Mouse (Mus musculus): ENCODE results near the gene Rtn1.

The Rtn1 gene

GRCm38 (mm10) chr12:72279129-72279875 is 129.6 kb downstream of the Rtn1 start:
- no peak for DNase-seq (ENCODE audit: low spot score in 2 of 2)

- peak; percentile 48 to 50 for DNase-seq (ENCODE audit: low spot score in 2 of 2)
Measured at GRCm38 (mm10) chr12:72273721-72274414, 135.0 kb downstream of the Rtn1 start.

- no peak for DNase-seq (ENCODE audit: low spot score in 2 of 2)
Measured at GRCm38 (mm10) chr12:72267614-72268013, 141.2 kb downstream of the Rtn1 start.

- DNase-seq (ENCODE audit: low spot score in 2 of 2): peak; percentile 87 to 94
Measured at GRCm38 (mm10) chr12:72265261-72266228, 143.3 kb downstream of the Rtn1 start.

GRCm38 (mm10) chr12:72263213-72264103 is 145.4 kb downstream of the Rtn1 start:
- DNase-seq (ENCODE audit: low spot score in 2 of 2): peak; percentile 59 to 69

- peak in 1 of 2 experiments; percentile 26 for DNase-seq (ENCODE audit: low spot score in 2 of 2)
Measured at GRCm38 (mm10) chr12:72257000-72257399, 151.9 kb downstream of the Rtn1 start.

- peak; percentile 37 to 46 for DNase-seq (ENCODE audit: low spot score in 2 of 2)
Measured at GRCm38 (mm10) chr12:72253040-72253439, 155.8 kb downstream of the Rtn1 start.

- peak in 1 of 2 experiments; percentile 28 for DNase-seq (ENCODE audit: low spot score in 2 of 2)
Measured at GRCm38 (mm10) chr12:72251890-72252445, 156.9 kb downstream of the Rtn1 start.

- no peak for DNase-seq (ENCODE audit: low spot score in 2 of 2)
Measured at GRCm38 (mm10) chr12:72244951-72245350, 163.9 kb downstream of the Rtn1 start.

GRCm38 (mm10) chr12:72242807-72243206 is 166.0 kb downstream of the Rtn1 start:
- no peak for DNase-seq (ENCODE audit: low spot score in 2 of 2)

- DNase-seq (ENCODE audit: low spot score in 2 of 2): no peak
Measured at GRCm38 (mm10) chr12:72240506-72240905, 168.3 kb downstream of the Rtn1 start.

- peak; percentile 74 to 84 for DNase-seq (ENCODE audit: low spot score in 2 of 2)
Measured at GRCm38 (mm10) chr12:72239230-72239894, 169.5 kb downstream of the Rtn1 start.

- no peak for DNase-seq (ENCODE audit: low spot score in 2 of 2)
Measured at GRCm38 (mm10) chr12:72237251-72237650, 171.6 kb downstream of the Rtn1 start.

GRCm38 (mm10) chr12:72236564-72237011 is 172.3 kb downstream of the Rtn1 start:
- DNase-seq (ENCODE audit: low spot score in 2 of 2): peak; percentile 94 to 95

GRCm38 (mm10) chr12:72235621-72236351 is 173.1 kb downstream of the Rtn1 start:
- DNase-seq (ENCODE audit: low spot score in 2 of 2): peak; percentile 55 to 71

- DNase-seq (ENCODE audit: low spot score in 2 of 2): no peak
Measured at GRCm38 (mm10) chr12:72234966-72235365, 173.9 kb downstream of the Rtn1 start.

GRCm38 (mm10) chr12:72234151-72234550 is 174.7 kb downstream of the Rtn1 start:
- no peak for DNase-seq (ENCODE audit: low spot score in 2 of 2)

- DNase-seq (ENCODE audit: low spot score in 2 of 2): peak in 1 of 2 experiments; percentile 28
Measured at GRCm38 (mm10) chr12:72232826-72233790, 175.7 kb downstream of the Rtn1 start.

Data from right cerebral cortex, postnatal 10 days (tissue).